Mouse (Mus musculus) naive thymus-derived CD4-positive, alpha-beta T cell, adult 2 months (primary cell): Measurements from ENCODE around the gene Ckap2.

Experiments used
- DNase-seq: peaks from one replicate; pipeline ENCODE4 v3.0.0-alpha.2; 2011; ENCODE audit warnings: low read depth

Gene Ckap2

DNA sequence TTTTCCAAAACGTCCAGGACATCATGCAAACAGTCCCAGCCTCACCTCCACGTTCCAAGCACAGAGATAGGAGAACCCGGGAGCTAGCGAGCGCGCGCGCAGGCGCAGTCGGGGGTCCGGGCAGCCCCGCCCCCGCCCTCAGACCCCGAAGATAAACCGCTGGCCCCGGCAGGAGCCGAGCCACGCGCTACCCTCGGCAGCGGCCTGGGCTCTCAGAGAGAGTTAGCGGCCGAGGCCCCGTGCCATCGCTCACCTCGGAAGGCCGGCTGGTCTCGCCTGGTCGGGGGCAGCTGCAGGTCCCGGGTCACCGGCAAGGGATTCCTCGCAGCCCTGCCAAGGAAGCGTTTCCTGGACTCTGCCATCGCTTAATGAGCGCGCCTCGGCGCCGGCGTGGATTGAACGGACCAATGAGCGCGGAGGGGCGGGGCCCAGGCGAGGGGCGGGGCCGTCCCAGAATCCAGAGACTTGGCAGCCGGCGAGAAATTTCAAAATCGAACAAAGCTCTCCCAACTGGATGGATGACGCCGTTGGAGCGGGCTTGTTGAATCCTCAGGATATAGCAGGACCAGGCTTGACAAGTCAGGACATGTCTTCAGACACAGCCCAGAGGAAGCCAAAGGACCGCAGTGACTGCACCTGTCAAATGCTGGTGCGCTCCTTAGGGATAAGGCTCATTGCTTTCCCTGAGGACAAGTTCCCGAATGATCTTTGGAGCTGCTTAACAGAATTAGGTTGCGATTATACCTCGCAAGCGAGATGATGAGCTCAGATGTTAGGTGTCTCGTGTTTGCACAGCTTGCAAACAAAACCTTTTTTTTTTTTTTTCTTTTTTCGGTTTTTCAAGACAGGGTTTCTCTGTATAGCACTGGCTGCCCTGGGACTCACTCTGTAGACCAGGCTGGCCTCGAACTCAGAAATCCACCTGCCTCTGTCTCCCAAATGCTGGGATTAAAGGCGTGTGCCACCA, at the start of gene Ckap2:
Ckap2 (minus strand) TSS at position 389 of the 967 bp plus-strand sequence.
- DNase-seq, result peak; percentile 79

DNA sequence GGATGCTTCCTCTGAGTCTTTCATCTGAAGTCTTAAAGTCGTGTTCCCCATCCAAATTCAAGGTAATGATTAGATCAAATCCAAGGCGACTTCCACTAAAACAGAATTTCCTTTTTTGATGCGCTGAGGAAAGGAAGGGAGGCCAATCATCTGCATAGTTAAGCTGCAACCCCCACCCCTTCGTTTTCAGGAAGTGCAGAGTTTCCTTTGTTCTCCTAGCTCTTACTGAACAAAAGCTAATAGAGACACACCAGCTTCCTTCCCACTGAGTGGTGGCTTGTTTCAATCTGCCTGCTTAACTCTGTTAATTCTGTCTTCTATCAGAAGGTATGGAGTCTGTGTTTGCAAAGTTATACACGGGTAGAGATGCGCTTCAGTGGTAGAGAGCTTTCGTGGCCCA, 43.0 kb upstream of the Ckap2 start:
- peak; percentile 40 for DNase-seq

DNA sequence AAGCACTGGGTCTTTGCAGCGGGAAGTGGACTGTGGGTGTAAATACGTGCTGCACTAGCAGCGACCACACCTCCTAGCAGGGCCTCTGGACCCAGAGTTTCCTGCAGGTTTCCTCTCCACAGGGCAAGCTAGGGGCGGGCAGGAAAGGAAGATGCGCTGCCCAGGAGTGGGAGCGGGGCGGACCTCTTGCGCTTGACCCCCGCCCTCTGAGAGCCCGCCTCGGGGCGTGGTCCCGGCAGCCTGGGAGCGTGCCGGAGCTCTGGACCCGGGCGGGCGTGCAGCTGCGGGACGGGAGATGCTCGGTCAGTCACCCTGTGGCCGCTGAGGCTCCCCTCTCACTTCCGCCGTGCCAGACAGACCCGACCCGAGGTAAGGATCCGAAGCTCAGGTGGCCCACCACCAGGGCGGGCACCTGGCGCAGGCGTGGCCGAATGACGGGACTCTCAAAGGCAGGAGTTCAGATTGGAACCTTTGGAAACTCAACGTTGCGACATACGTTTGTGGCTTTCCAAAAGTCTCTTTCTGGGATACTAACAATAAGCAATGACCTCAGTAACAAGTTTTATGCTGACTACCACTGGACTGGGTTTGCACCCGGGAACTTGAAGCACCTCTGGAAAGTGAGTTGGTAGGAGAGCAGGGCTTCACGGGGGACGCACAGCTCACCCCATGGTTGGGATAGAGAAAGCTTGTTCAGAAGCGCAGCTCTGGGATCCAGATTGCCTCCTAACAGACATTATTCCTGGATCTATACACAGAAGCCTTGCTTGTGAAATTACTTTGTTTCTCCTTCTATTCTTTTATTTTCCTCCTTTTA, 41.6 kb upstream of the Ckap2 start, which contains the start of gene Thsd1:
Thsd1 (plus strand) TSS at position 253 of the 817 bp plus-strand sequence.
- peak; percentile 36 for DNase-seq

DNA sequence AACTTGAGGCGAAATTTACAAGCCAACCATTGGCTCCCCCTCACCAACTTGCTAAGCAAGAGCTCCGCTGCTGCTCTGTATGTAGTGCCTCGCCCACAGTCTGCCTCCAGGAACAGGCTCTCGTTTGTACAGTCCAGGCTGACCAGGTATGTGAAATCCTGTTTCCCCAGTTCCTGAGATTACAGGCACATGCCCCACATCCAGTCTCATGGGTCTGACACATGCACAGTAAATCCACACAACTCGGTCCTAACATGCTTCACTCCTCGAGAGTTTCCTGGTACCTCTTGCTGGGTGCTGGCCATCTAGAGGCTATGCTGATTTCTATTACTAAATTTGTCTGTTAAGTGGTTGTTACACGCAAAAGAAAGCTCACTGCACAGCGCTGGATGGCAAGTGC, 40.7 kb upstream of the Ckap2 start:
- DNase-seq, result no peak

DNA sequence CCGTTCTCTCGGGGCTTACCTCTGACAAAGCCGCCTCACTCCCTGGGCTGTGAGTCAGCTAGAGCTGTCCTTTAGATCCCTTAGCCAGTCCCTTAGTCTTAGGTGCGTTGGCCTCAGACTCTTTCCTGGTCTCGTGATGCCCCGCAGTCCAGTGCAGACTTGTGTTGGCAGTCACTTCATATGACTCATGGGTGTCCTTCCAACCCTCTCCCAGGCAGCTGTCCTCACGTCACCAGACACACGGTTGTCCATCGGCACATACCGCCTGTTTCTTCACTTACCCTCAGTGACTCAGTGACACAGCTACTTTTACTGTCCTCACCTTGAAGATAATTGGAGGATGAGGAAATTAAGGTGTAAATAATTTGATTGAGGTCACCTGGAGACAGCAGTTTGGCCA, 29.2 kb upstream of the Ckap2 start:
- no peak for DNase-seq

DNA sequence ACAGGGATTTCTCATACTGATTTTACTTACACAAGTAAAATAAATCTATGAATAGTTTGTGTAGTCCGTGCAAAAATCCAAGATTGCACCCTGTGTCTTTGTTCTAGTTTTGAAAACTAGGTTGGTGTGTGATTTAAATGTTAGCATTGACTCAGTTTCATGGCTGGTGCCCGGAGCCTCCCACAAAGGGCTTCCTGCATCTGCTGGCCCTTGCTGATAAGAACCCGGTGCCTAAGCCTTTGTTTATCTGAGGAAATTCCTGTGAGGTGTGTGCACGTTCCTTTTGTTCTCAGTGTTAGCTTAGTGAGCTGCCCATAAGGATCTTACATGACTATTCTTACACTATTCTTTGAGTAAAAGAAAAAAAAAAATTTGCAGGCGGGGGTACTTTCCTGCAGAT, 23.4 kb upstream of the Ckap2 start:
- no peak for DNase-seq

DNA sequence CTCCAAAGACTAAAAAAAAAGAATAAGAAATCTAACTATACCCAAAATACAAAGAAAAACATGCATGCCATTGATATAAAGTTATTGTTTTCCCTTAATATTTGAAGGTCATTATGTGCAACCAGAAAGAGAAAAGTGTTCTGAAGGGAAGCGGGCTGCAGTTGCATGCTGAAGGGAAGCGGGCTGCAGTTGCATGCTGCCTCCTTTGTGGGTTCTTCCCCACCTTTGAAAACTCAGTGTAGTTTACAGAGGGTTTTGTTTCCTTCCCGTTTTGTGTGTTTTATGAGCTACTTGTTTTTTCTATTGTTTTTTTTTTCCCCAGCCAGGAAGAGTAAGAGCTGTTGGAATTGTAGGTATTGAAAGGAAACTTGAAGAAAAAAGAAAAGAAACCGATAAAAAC, 21.9 kb upstream of the Ckap2 start:
- DNase-seq, result no peak

DNA sequence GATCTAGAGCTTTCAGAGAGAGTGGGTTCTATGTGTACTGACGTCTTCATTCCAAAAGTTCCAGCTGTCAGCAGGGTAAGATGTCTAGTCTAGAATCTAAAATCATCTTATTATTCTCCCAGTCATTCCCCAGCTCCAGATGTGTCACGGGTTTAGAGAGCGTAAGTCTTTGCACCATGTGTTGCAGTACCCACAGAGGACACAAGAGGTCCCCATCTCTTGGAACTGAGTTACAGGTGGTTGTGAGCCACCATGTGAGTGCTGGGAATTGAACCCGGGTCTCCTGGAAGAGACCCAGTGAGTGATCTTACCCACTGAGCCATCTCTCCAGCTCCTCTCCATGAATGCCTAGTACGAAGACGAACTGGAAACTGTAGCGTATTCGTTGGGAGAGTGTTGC, 13.9 kb upstream of the Ckap2 start:
- peak; percentile 32 for DNase-seq

DNA sequence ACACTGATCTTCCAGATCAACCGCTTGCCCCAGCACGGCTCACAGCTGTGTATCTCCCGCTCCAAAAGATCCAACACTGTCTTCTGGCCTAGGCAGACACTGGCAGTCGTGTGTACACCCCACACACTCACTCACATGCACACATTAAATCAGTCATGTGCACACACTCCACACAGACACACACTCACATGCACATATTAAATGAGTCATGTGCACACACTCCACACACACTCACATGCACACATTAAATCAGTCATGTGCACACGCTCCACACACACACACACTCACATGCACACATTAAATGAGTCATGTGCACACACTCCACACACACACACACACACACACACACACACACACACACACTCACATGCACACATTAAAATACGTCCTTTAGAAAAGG, 12.3 kb upstream of the Ckap2 start:
- DNase-seq, result no peak

DNA sequence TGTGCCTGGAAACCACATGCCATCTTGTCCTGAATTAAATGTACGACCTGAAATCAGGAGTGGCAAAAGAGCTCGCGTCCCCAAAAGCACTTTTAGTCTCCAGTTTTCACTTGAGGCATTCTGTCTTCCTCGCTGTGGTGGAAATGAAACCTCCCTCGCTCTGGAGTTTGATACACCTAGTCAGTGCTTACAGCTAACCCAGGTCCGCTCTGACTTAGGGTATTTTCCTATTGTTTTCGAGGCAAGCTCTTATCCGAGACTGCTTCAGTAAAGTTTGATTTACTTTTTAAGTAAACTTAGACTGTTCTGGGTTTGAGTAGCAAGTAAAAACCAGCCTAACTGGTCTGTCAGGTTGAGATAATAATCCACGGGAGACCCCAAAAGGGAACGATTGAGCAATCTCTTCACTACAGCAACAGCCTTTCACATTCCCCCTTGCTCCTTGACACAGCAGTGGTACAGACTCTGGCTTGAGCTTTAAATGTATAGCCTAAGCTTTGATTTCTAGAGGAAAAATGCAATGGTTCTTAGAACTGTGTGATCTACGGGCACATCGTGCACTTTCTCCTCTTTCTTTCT, 7.9 kb upstream of the Ckap2 start:
- DNase-seq, result peak; percentile 68

DNA sequence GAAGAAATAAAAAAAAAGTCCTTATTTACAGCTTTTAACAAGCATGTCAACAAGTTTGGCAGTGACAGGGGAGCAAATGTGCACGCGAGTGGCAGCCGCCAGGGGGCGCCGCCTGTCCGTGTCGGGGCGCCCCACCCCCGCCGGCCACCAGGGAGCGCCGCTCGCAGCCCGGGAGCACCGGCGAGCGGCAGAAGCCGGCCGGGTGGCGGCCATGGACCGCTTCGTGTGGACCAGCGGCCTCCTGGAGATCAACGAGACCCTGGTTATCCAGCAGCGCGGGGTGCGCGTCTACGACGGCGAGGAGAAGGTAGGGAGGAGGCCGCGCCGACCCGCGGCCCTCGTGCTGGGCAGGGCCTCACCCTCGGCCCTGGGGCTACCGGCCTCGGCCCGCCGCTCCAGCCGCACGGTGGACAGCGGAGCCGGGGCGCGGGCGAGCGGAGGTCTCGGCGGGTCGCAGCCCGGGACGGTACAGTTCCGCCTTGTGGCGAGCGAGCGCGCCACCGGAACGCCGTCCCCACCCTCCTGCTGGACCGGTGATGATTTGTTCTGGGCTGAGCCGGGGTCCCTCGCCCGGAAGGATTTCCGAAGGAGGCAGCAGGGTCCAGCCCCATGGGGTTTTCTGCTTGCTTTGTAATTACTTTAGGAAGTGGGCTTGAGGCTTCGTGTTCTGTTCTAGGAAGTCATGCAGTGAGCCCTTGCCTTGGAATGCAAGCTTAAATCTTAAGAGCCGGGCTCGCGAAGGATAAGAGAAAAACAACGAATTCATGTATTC, 7.2 kb upstream of the Ckap2 start, which contains the start of gene Vps36:
Vps36 (plus strand) TSS at position 150 of the 772 bp plus-strand sequence.
- peak; percentile 92 for DNase-seq

DNA sequence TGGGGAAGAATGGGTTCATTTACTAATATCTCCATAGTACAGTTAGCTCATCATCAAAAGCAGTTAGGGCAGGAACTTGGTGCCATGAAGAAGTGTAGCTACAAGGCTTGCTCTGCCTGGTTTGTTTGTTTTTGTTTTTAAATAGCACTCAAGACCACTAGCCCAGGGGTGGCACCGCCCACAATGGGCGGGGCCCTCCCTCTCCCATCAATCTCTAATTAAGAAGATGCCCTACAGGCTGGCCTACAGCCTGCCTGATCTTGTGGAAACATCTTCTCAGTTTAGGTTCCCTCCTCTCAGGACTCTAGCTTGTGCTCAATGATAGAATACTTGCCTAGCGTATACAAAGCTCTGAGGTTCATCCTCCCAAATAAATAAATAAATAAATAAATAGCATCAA, 735 bp downstream of the Ckap2 start:
- DNase-seq, result peak; percentile 41

DNA sequence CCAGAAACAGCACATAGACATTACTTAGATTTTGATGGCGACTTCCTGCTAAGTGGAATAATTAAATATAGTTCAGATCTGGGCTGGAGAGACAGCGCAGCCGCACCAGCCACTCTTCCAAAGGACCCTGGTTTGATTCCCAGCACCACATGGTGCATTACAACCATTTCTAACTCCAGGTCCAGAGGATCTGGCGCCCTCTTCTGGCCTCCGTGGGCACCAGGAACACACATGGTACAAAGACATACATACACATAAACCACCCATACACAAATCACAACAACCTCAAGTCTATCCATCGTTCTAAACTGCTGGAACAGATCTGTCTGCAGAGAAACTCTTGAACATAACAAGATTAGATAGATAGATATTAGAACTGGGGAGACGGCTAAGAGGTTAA, 9.7 kb downstream of the Ckap2 start:
- DNase-seq, result no peak

DNA sequence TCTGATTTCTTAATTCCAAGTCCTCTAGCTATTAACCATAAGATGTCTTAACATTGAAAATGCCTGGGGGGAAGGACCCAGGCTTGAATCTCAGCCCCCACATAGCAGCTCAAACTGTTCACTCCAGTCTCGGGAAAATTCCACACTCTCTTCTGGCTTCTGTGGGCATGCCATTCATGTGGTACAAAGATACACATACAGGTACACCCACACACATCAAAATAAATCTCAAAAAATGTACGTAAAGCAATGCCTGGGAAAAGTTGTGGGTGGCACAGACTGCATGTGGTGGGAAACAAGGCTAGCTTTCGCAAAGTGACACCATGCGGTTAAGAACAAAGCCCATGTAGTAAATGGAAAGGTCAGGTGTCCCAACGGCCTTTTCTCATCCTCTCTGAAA, 16.5 kb downstream of the Ckap2 start:
- DNase-seq, result no peak

DNA sequence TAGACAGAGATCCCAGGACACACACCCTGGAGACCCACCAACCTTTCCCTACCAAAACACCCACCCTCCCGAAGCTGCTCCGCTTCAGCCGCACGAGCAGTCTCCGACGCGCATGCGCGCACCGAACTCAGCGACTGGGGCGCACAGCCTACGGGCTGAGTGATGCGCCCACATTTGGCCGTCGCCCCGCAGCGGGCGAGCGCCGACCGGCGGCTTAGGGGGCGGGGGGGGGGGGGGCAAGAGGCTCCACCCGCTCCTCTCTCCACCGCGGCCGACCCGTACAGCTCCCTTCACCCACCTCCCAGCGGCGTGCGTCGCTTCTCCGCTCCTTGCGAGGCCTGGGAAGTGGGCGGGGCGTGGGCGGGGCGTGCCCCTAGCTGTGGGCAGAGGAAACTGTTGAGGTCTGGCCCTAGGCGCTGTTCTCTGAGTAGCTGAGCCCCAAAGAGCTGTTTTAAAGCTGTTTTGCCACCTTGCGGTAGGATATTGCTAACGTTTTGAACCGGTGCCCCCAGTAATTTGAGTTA, 19.5 kb downstream of the Ckap2 start, which contains the start of gene Nek3:
Nek3 (minus strand) TSS at position 356 of the 524 bp plus-strand sequence.
- peak; percentile 95 for DNase-seq

DNA sequence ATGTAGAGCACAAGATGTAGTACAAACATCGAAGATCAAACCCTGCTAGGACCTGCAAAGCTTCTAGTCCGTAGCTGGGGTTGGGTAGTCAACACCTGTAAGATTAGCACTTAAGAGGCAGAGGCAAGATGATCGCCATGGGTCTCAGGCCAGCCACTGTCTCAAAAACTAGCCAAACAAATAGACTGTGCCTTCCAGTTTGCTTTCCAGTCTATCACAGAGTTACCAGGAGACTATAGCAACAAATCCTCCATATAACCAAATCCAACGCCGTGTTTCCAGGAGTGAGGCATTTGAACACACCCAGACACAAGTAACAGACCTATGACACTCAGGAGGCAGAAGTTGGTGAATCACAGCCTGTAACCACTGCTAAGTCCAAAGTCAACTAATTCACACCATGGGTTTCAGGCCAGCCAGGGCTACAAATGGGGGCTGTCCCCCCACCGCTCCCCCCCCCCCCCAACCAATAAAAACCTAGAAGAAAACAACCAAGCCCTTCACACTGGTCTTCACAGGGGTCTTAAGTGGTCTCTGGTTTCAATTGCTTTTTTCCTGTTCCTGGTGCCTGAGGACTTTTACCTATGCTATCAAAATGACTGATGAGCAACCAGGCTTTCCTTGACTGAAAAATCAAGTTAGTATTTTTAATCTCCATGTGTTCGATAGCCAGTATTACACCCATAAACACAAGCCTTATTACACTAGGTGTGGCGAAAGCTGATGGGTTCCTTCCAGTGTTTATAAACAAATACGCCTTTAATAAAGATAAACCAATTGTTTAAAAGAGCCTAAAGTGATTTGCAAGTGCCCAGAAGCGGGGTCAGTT, 20.2 kb downstream of the Ckap2 start:
- DNase-seq, result peak; percentile 25

DNA sequence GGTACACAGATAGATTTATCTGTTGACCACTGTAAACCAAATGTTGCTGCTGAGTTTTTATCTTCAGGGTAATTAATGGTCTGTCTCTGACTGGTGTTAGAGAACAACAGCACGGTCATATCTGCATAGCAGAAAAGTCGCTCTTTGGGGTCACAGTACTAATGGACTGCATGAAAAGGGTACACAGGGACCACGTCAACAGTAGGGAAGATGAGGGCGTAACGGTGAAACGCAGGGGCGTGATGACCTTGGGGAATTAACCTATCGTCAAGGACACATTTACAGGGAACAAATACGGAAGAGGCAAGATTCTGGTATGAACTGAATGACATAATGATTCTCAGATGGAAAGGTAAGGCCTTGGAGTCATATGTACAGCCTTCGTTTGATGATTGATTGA, 21.2 kb downstream of the Ckap2 start:
- DNase-seq, result no peak

DNA sequence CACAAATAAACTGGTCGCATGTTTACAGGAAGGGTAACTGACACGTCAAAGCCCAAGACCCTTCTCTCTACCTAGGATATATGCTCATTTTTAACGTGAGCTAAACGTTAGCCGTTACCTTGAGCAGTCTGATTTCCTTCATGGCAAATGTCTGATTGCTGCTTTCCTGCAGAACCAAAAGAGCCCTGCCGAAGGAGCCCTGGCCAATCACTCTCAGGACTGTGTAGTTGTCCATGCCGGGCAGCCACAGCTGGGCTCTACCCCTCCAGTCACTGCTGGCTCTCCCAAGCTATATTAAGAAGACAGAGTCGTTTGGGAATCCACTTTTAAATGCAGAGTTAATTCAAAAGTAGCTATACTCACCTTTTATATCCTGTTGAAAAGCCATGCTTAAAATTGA, 23.4 kb downstream of the Ckap2 start:
- DNase-seq, result no peak

DNA sequence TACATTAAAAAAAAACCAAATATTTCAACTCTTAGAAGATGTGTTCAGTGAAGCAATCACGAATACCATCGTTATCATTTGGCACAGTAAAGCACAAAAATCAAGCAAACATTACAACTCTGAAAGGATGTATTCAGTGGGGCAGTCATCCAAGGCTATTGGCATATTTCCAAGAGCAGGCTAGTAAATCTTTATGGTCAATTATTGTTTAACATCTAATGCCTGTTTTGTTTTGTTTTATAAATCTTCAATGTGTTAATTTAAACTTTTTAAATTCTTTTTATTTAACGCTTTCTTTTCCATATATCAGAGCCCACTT, 35.3 kb downstream of the Ckap2 start:
- no peak for DNase-seq

DNA sequence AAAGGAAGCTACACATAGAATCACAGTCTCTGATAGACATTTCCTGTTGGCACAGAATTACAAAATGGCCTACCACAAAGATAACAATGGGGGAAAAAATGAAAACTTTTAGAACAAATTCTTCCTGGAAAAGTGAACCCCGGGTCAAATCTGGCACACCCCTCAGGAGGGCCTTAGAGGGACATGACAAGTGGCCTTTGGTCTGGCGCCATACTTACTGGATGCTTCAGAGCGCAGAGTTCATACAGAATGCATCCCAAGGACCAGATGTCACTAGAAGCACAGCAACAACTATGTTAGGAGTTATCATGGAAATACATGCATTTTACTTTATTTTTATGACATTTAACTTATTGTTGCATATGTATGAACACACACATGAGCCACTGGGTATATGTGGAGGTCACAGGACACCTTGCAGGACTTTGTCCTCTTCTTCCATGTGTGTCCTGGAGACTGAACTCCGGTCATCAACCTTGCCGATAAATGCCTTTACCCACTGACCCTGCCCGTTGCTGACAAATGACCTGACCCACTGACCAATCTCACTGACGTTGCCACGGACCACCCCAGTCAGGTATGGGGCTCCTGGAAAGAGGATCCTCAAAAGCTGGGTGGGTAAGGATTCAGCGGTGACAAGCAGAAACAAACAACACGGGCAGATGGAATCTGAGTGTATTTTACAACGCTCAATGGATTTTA, 35.8 kb downstream of the Ckap2 start:
- DNase-seq, result no peak
